Mouse (Mus musculus) liver, adult (tissue): Measurements from ENCODE around the gene Rtn4r.

ENCODE experiments used
- GATA4 ChIP-seq: IDR thresholded peaks from 2 replicates; pipeline ENCODE4 v1.6.1; 2014; ENCODE audit warnings: mild to moderate bottlenecking, low read length; ENCODE audit not compliant: insufficient replicate concordance

Gene Rtn4r

DNA sequence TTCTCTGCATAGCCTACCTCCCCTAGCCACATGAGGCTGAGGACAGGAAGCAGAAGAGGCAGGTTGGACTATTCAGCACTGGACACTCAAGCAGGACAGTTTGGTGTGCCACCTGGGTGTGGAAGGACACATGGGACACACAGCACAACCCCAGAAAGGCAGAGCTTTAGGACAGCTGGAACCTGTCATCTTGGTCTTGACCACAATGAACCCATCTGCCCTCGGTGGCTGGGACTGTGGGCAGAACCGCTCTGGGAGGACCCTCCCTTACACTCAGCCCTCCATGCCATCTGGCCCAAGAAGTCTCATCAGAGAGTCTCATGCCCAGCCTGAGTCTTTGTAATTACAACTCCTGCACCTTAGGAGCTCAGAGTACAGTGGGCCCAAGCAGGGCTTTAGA is 72.6 kb downstream of the Rtn4r start:
- TF ChIP-seq GATA4: no peak

- no peak for TF ChIP-seq GATA4
These were observed 74.2 kb downstream of the Rtn4r start for GRCm38 (mm10) chr16:18201620-18202019.
